17 mouse cellular contexts compared by ENCODE assay signal in the genomic region with DNA sequence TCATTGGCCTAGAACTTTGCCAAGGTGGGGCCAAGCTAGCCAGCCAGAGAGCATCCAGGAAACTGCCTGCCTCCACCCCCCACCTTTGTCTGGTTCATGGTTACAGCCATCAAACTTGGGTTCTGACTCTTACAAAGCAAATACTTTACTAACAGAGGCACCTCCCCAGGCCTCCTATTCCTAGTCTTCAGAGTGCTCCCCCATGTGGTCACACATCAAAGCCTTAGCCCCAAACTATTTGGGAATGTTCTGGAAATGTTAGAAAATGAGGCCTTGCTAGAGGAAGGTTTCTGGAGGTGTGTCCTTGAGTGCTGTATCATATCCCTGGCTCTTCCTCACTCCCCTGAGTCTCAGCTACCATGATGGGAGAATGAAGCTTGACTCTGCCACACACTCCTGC. TPM values are rescaled to one million over a fixed set of nuclear protein-coding genes. Genes with fewer than 3 reads are reported as not detected.
DNase-seq lines count a peak whose midpoint lies in the region; ATAC-seq and TF ChIP-seq lines count a peak whose summit lies in the region.
"Had no signal": no experiment of that assay in that cellular context is flagged by ENCODE, and none has a peak within 500 bp of the region (broad histone marks: within the 10 kb centered on the region; RNA-seq: fewer than 3 reads in every experiment).

No protein-coding gene starts in this region.

- peaks cover 11% of the 10 kb centered on the region; the same call in 1 of the 2 replicates for H3K4me1 ChIP-seq in hindbrain, postnatal 0 days (ENCODE audit: insufficient read depth, low read length)
- peaks cover 36% of the 10 kb centered on the region for H3K4me1 ChIP-seq in hindbrain, embryonic 12.5 days
- no peaks in the 10 kb centered on the region for H3K4me1 ChIP-seq in lung, postnatal 0 days (ENCODE audit: insufficient read depth, low read depth, low read length)
- H3K4me1 ChIP-seq in E14TG2a.4 (replicated peaks; ENCODE audit: low read depth, low read length): 0 out of 2 replicates have a peak, but pooled peaks cover 2% of the 10 kb centered on the region
- H3K4me1 ChIP-seq in cortical plate, adult 2 months (ENCODE audit: control insufficient read depth, insufficient read depth, low read length): no peaks in the 10 kb centered on the region; the same call in 1 of the 2 replicates

- no peak for TF ChIP-seq POLR2A in cortical plate, adult 2 months (IDR thresholded peaks at IDR 0.05; ENCODE audit: extremely low read depth, insufficient read depth, low read length)

- H3K4me3 ChIP-seq in hindbrain, postnatal 0 days (ENCODE audit: low read length): no peak overlapping the region
- no peak overlapping the region for H3K4me3 ChIP-seq in hindbrain, embryonic 12.5 days
- H3K4me3 ChIP-seq in lung, postnatal 0 days (ENCODE audit: low read depth, low read length): no peak overlapping the region
- no peak overlapping the region for H3K4me3 ChIP-seq in E14TG2a.4 (replicated peaks; ENCODE audit: low read length)
- H3K4me3 ChIP-seq in cortical plate, adult 2 months (ENCODE audit: insufficient read depth, low read length): no peak overlapping the region
- H3K4me3 ChIP-seq: embryonic facial prominence, embryonic 10.5 days; erythroblast, embryonic 14.5 days; midbrain, embryonic 15.5 days had no signal

- ATAC-seq in hindbrain, postnatal 0 days: no peak
- no peak for ATAC-seq in hindbrain, embryonic 12.5 days (ENCODE audit: low FRiP score)
- ATAC-seq in lung, postnatal 0 days: no peak
- ATAC-seq: forebrain, embryonic 16.5 days; hindbrain, embryonic 16.5 days; midbrain, embryonic 15.5 days had no signal

- no peak for DNase-seq in hindbrain, postnatal 0 days (ENCODE audit: low spot score)
- no peak for DNase-seq in lung, postnatal 0 days (ENCODE audit: low spot score)
- DNase-seq in lung, adult 18-20 months: no peak
- DNase-seq in urinary bladder, postnatal 14 days (ENCODE audit: low spot score): no peak
- DNase-seq: cerebellum, adult 11 months; cerebellum, postnatal 25 days; heart, postnatal 14 days; right cerebral cortex, postnatal 14 days had no signal

- no peak for TF ChIP-seq EP300 in lung, postnatal 0 days (IDR thresholded peaks at IDR 0.05)

- H3K27ac ChIP-seq in hindbrain, postnatal 0 days: no peak overlapping the region
- H3K27ac ChIP-seq in hindbrain, embryonic 12.5 days: no peak overlapping the region
- H3K27ac ChIP-seq in lung, postnatal 0 days (ENCODE audit: low read length): no peak overlapping the region
- H3K27ac ChIP-seq in cortical plate, adult 2 months (ENCODE audit: insufficient read depth, low read length): no peak overlapping the region
- H3K27ac ChIP-seq: embryonic facial prominence, embryonic 10.5 days; liver, embryonic 14.5 days; midbrain, embryonic 15.5 days had no signal

- peak; percentile 52 for TF ChIP-seq CTCF in hindbrain, postnatal 0 days (IDR thresholded peaks at IDR 0.05; ENCODE audit: low read depth)
- peak; percentile 40 for TF ChIP-seq CTCF in lung, postnatal 0 days (IDR thresholded peaks at IDR 0.05)
- TF ChIP-seq CTCF in E14TG2a.4 (conservative IDR thresholded peaks at IDR 0.05; ENCODE audit: low read length): peak; percentile 28
- TF ChIP-seq CTCF in cortical plate, adult 2 months (IDR thresholded peaks at IDR 0.05; ENCODE audit: extremely low read depth, insufficient read depth, low read length): peak; percentile 33; the same call in 1 of the 2 replicates

- H3K9me3 ChIP-seq in hindbrain, postnatal 0 days (ENCODE audit: low read length): no peaks in the 10 kb centered on the region
- no peaks in the 10 kb centered on the region for H3K9me3 ChIP-seq in hindbrain, embryonic 12.5 days (replicated peaks)
- H3K9me3 ChIP-seq in lung, postnatal 0 days (ENCODE audit: low read length): no peaks in the 10 kb centered on the region
- no peaks in the 10 kb centered on the region for H3K9me3 ChIP-seq in E14TG2a.4 (ENCODE audit: low read length)
- H3K9me3 ChIP-seq: embryonic facial prominence, embryonic 10.5 days; midbrain, embryonic 15.5 days had no signal

- H3K36me3 ChIP-seq in hindbrain, postnatal 0 days (ENCODE audit: insufficient read depth, low read length): no peaks in the 10 kb centered on the region
- no peaks in the 10 kb centered on the region for H3K36me3 ChIP-seq in hindbrain, embryonic 12.5 days
- H3K36me3 ChIP-seq in lung, postnatal 0 days (ENCODE audit: insufficient read depth, low read length): no peaks in the 10 kb centered on the region
- no peaks in the 10 kb centered on the region for H3K36me3 ChIP-seq in E14TG2a.4 (ENCODE audit: insufficient read depth, low read length)
- H3K36me3 ChIP-seq: embryonic facial prominence, embryonic 10.5 days; midbrain, embryonic 15.5 days had no signal

- no peak overlapping the region for H3K4me2 ChIP-seq in hindbrain, postnatal 0 days (ENCODE audit: low read depth, low read length)
- no peak overlapping the region for H3K4me2 ChIP-seq in hindbrain, embryonic 12.5 days (replicated peaks)
- H3K4me2 ChIP-seq in lung, postnatal 0 days (replicated peaks; ENCODE audit: low read depth, low read length): no peak overlapping the region
- H3K4me2 ChIP-seq: midbrain, embryonic 15.5 days had no signal

- H3K27me3 ChIP-seq in hindbrain, postnatal 0 days (ENCODE audit: insufficient read depth, low read length): no peaks in the 10 kb centered on the region
- peaks cover 2% of the 10 kb centered on the region; the same call in 1 of the 2 replicates for H3K27me3 ChIP-seq in hindbrain, embryonic 12.5 days
- no peaks in the 10 kb centered on the region for H3K27me3 ChIP-seq in lung, postnatal 0 days (replicated peaks; ENCODE audit: insufficient read depth, low read length)
- 0 out of 2 replicates have a peak, but pooled peaks cover under 1% of the 10 kb centered on the region for H3K27me3 ChIP-seq in E14TG2a.4 (ENCODE audit: insufficient read depth, low read length)
- H3K27me3 ChIP-seq: midbrain, embryonic 15.5 days had no signal

- no peak overlapping the region for H3K9ac ChIP-seq in hindbrain, postnatal 0 days (replicated peaks; ENCODE audit: low read length)
- H3K9ac ChIP-seq in hindbrain, embryonic 12.5 days: no peak overlapping the region
- H3K9ac ChIP-seq in lung, postnatal 0 days (replicated peaks; ENCODE audit: low read depth): no peak overlapping the region
- H3K9ac ChIP-seq: liver, embryonic 14.5 days; midbrain, embryonic 15.5 days had no signal

RNA-seq across cellular contexts. Expression of gene Rtl6, which starts 39.4 kb away (rescaled TPM):
- 77.9 and 80.7 TPM in 2 replicates for total RNA-seq in hindbrain, postnatal 0 days (2014; rRNA removed)
- 39.1 and 39.9 TPM in 2 replicates for polyA plus RNA-seq in hindbrain, postnatal 0 days (2015; fragmentation: Nextera tagmentation; extraction: Ambion mirVana)
- polyA plus RNA-seq in hindbrain, embryonic 12.5 days (2016; fragmentation: Nextera tagmentation; extraction: Ambion mirVana): 48.9 and 52.5 TPM in 2 replicates
- polyA plus RNA-seq in lung, postnatal 0 days (2015; fragmentation: Nextera tagmentation; extraction: Ambion mirVana): 2.4 and 2.6 TPM in 2 replicates
- 34.6 and 36.9 TPM in 2 replicates for polyA plus RNA-seq in cortical plate, adult 2 months (2012; rRNA removed)
- polyA plus RNA-seq: erythroblast, embryonic 14.5 days had no signal
